Mouse (Mus musculus): ENCODE measurements at regions not wholly inside any gene's neighbourhood (a gene's known extent, or its start where the extent isn't known, plus 50 kb on each side); places are given as distances from the start of the nearest gene placed in this dataset.
A peak's percentile ranks its signal among the peaks of the same experiment; 100 is the strongest.

- H3K27me3 ChIP-seq, result 0 out of 2 replicates have a peak, but pooled peaks cover 3% of the 10 kb centered on the region
- no peak overlapping the region for H3K4me3 ChIP-seq (replicated peaks)
- WGBS, result 74% methylated on average over 3 of the region's 3 CpGs
- no peaks in the 10 kb centered on the region for H3K36me3 ChIP-seq
- H3K27ac ChIP-seq, result peak overlapping the region; percentile 35; the same call in 1 of the 2 replicates
- no peak overlapping the region for H3K9ac ChIP-seq (replicated peaks)
- no peak overlapping the region for H3K4me2 ChIP-seq
- peaks cover 25% of the 10 kb centered on the region for H3K4me1 ChIP-seq (replicated peaks)
- no peaks in the 10 kb centered on the region for H3K9me3 ChIP-seq
- no peak for ATAC-seq (ENCODE audit: insufficient number of reproducible peaks, insufficient read depth, low FRiP score, low TSS enrichment, low read depth)
Measured at GRCm38 (mm10) chr4:12560546-12560945, 388.7 kb upstream of the Fam92a start.

GRCm38 (mm10) chr4:12560015-12560414 is 388.2 kb upstream of the Fam92a start:
- 0 out of 2 replicates have a peak, but pooled peaks cover 3% of the 10 kb centered on the region for H3K27me3 ChIP-seq
- no peak overlapping the region for H3K4me3 ChIP-seq (replicated peaks)
- H3K4me1 ChIP-seq (replicated peaks), result peaks cover 25% of the 10 kb centered on the region
- H3K27ac ChIP-seq, result peak overlapping the region; percentile 35; the same call in 1 of the 2 replicates
- no peak for ATAC-seq (ENCODE audit: insufficient number of reproducible peaks, insufficient read depth, low FRiP score, low TSS enrichment, low read depth)
- H3K36me3 ChIP-seq, result no peaks in the 10 kb centered on the region
- H3K9ac ChIP-seq (replicated peaks), result no peak overlapping the region
- no peak overlapping the region for H3K4me2 ChIP-seq
- WGBS, result 69% methylated on average over 4 of the region's 4 CpGs
- H3K9me3 ChIP-seq, result no peaks in the 10 kb centered on the region

- H3K4me1 ChIP-seq (replicated peaks), result peaks cover 25% of the 10 kb centered on the region
- H3K9ac ChIP-seq (replicated peaks), result no peak overlapping the region
- no peaks in the 10 kb centered on the region for H3K27me3 ChIP-seq
- WGBS, result 92% methylated on average over 2 of the region's 2 CpGs
- H3K27ac ChIP-seq, result no peak overlapping the region
- H3K36me3 ChIP-seq, result no peaks in the 10 kb centered on the region
- no peaks in the 10 kb centered on the region for H3K9me3 ChIP-seq
- no peak for ATAC-seq (ENCODE audit: insufficient number of reproducible peaks, insufficient read depth, low FRiP score, low TSS enrichment, low read depth)
- no peak overlapping the region for H3K4me3 ChIP-seq (replicated peaks)
- no peak overlapping the region for H3K4me2 ChIP-seq
Measured at GRCm38 (mm10) chr4:12557105-12557504, 385.3 kb upstream of the Fam92a start.

- H3K4me1 ChIP-seq (replicated peaks), result peaks cover 14% of the 10 kb centered on the region; the same call in 1 of the 2 replicates
- H3K27me3 ChIP-seq, result no peaks in the 10 kb centered on the region
- H3K4me2 ChIP-seq, result no peak overlapping the region
- WGBS, result 42% methylated on average over 4 of the region's 4 CpGs
- H3K36me3 ChIP-seq, result no peaks in the 10 kb centered on the region
- H3K9me3 ChIP-seq, result no peaks in the 10 kb centered on the region
- no peak overlapping the region for H3K4me3 ChIP-seq (replicated peaks)
- H3K27ac ChIP-seq, result no peak overlapping the region
- no peak overlapping the region for H3K9ac ChIP-seq (replicated peaks)
- peak; percentile 56; the same call in 1 of the 2 replicates for ATAC-seq (ENCODE audit: insufficient number of reproducible peaks, insufficient read depth, low FRiP score, low TSS enrichment, low read depth)
Measured at GRCm38 (mm10) chr4:12549265-12549664, 377.4 kb upstream of the Fam92a start.

GRCm38 (mm10) chr4:12543906-12544305 is 372.1 kb upstream of the Fam92a start:
- 50% methylated on average over 2 of the region's 2 CpGs for WGBS
- no peaks in the 10 kb centered on the region for H3K9me3 ChIP-seq

GRCm38 (mm10) chr4:12541508-12541907 is 369.7 kb upstream of the Fam92a start:
- no peaks in the 10 kb centered on the region for H3K36me3 ChIP-seq
- H3K27me3 ChIP-seq, result no peaks in the 10 kb centered on the region
- H3K4me1 ChIP-seq (replicated peaks), result peaks cover 21% of the 10 kb centered on the region
- 85% methylated on average over 1 of the region's 1 CpGs for WGBS
- no peak for ATAC-seq (ENCODE audit: insufficient number of reproducible peaks, insufficient read depth, low FRiP score, low TSS enrichment, low read depth)
- no peaks in the 10 kb centered on the region for H3K9me3 ChIP-seq
- no peak overlapping the region for H3K4me2 ChIP-seq
- H3K4me3 ChIP-seq (replicated peaks), result no peak overlapping the region
- H3K9ac ChIP-seq (replicated peaks), result no peak overlapping the region
- H3K27ac ChIP-seq, result no peak overlapping the region

More at GRCm38 (mm10) chr4:12543906-12544305, 372.1 kb upstream of the Fam92a start:
- no peak for ATAC-seq (ENCODE audit: insufficient number of reproducible peaks, insufficient read depth, low FRiP score, low TSS enrichment, low read depth)
- Histone ChIP-seq H3K4me2 (no peak overlapping the region), H3K9ac (replicated peaks) (no peak overlapping the region), H3K27ac (no peak overlapping the region), H3K4me3 (replicated peaks) (no peak overlapping the region), H3K36me3 (no peaks in the 10 kb centered on the region), H3K4me1 (replicated peaks) (peaks cover 16% of the 10 kb centered on the region), H3K27me3 (no peaks in the 10 kb centered on the region)

- Histone ChIP-seq H3K9ac (replicated peaks) (no peak overlapping the region), H3K27ac (no peak overlapping the region), H3K27me3 (no peaks in the 10 kb centered on the region), H3K4me1 (replicated peaks) (peaks cover 21% of the 10 kb centered on the region), H3K36me3 (no peaks in the 10 kb centered on the region), H3K9me3 (no peaks in the 10 kb centered on the region), H3K4me3 (replicated peaks) (no peak overlapping the region), H3K4me2 (peak overlapping the region; percentile 35; the same call in 1 of the 2 replicates)
- ATAC-seq (ENCODE audit: insufficient number of reproducible peaks, insufficient read depth, low FRiP score, low TSS enrichment, low read depth), result no peak
- WGBS, result 32% methylated on average over 4 of the region's 4 CpGs
Measured at GRCm38 (mm10) chr4:12539184-12539791, 367.5 kb upstream of the Fam92a start.

GRCm38 (mm10) chr4:12538694-12539121 is 366.9 kb upstream of the Fam92a start:
- H3K4me3 ChIP-seq (replicated peaks), result peak overlapping the region; percentile 11; the same call in 1 of the 2 replicates
- H3K9me3 ChIP-seq, result no peaks in the 10 kb centered on the region
- no peaks in the 10 kb centered on the region for H3K27me3 ChIP-seq
- 9% methylated on average over 4 of the region's 4 CpGs for WGBS
- ATAC-seq (ENCODE audit: insufficient number of reproducible peaks, insufficient read depth, low FRiP score, low TSS enrichment, low read depth), result no peak
- peak overlapping the region; percentile 35 for H3K4me2 ChIP-seq
- peaks cover 21% of the 10 kb centered on the region for H3K4me1 ChIP-seq (replicated peaks)
- H3K36me3 ChIP-seq, result no peaks in the 10 kb centered on the region
- no peak overlapping the region for H3K27ac ChIP-seq
- no peak overlapping the region for H3K9ac ChIP-seq (replicated peaks)

GRCm38 (mm10) chr4:12538043-12538442 is 366.2 kb upstream of the Fam92a start:
- Histone ChIP-seq H3K27me3 (no peaks in the 10 kb centered on the region), H3K27ac (no peak overlapping the region), H3K9ac (replicated peaks) (no peak overlapping the region), H3K36me3 (no peaks in the 10 kb centered on the region), H3K9me3 (no peaks in the 10 kb centered on the region), H3K4me2 (no peak overlapping the region), H3K4me1 (replicated peaks) (peaks cover 21% of the 10 kb centered on the region), H3K4me3 (replicated peaks) (no peak overlapping the region)
- 72% methylated on average over 5 of the region's 5 CpGs for WGBS
- ATAC-seq (ENCODE audit: insufficient number of reproducible peaks, insufficient read depth, low FRiP score, low TSS enrichment, low read depth), result no peak

GRCm38 (mm10) chr4:12534151-12534550 is 362.3 kb upstream of the Fam92a start:
- Histone ChIP-seq H3K4me2 (no peak overlapping the region), H3K27ac (no peak overlapping the region), H3K9ac (replicated peaks) (no peak overlapping the region), H3K4me3 (replicated peaks) (no peak overlapping the region), H3K4me1 (replicated peaks) (peaks cover 14% of the 10 kb centered on the region), H3K27me3 (no peaks in the 10 kb centered on the region), H3K36me3 (no peaks in the 10 kb centered on the region), H3K9me3 (no peaks in the 10 kb centered on the region)
- 55% methylated on average over 2 of the region's 2 CpGs for WGBS
- no peak for ATAC-seq (ENCODE audit: insufficient number of reproducible peaks, insufficient read depth, low FRiP score, low TSS enrichment, low read depth)

- Histone ChIP-seq H3K36me3 (no peaks in the 10 kb centered on the region), H3K9me3 (no peaks in the 10 kb centered on the region), H3K9ac (replicated peaks) (no peak overlapping the region), H3K4me2 (no peak overlapping the region), H3K4me1 (replicated peaks) (peaks cover 7% of the 10 kb centered on the region; the same call in 1 of the 2 replicates), H3K27me3 (no peaks in the 10 kb centered on the region), H3K4me3 (replicated peaks) (no peak overlapping the region), H3K27ac (no peak overlapping the region)
- WGBS, result 78% methylated on average over 4 of the region's 4 CpGs
- no peak for ATAC-seq (ENCODE audit: insufficient number of reproducible peaks, insufficient read depth, low FRiP score, low TSS enrichment, low read depth)
Measured at GRCm38 (mm10) chr4:12532961-12533360, 361.1 kb upstream of the Fam92a start.

- Histone ChIP-seq H3K9me3 (no peaks in the 10 kb centered on the region; the same call in 1 of the 2 replicates), H3K27ac (no peak overlapping the region), H3K27me3 (no peaks in the 10 kb centered on the region), H3K36me3 (no peaks in the 10 kb centered on the region), H3K4me2 (no peak overlapping the region), H3K4me3 (replicated peaks) (no peak overlapping the region), H3K4me1 (replicated peaks) (no peaks in the 10 kb centered on the region; the same call in 1 of the 2 replicates), H3K9ac (replicated peaks) (no peak overlapping the region)
- 64% methylated on average over 7 of the region's 7 CpGs for WGBS
- no peak for ATAC-seq (ENCODE audit: insufficient number of reproducible peaks, insufficient read depth, low FRiP score, low TSS enrichment, low read depth)
Measured at GRCm38 (mm10) chr4:12522358-12522757, 350.5 kb upstream of the Fam92a start.

Measured in limb, embryonic 12.5 days (tissue).